Mouse (Mus musculus) liver, embryonic 11.5 days (tissue): ENCODE data around the gene Sort1. TPM values are rescaled to one million over a fixed set of nuclear protein-coding genes. Genes with fewer than 3 reads are reported as not detected.

ENCODE experiments used
- ATAC-seq: fragments of 200-750 bp; cut with Nextera tagmentation; replicated peaks from 2 replicates; pipeline ENCODE4 v1.8.0; 2017; ENCODE audit warnings: moderate number of reproducible peaks, mild to moderate bottlenecking, moderate TSS enrichment, moderate library complexity; ENCODE audit not compliant: low FRiP score
- DNase-seq: peaks from one replicate; pipeline ENCODE4 v3.0.0-alpha.2; 2017; ENCODE audit warnings: low spot score
- H3K27ac ChIP-seq: fragments of 300-500 bp; sonication (generic); 2 replicates; pipeline ENCODE4 v1.5.1; 2014; ENCODE audit warnings: mild to moderate bottlenecking, low read depth, low read length, control low read depth
- H3K27me3 ChIP-seq: fragments of 300-500 bp; sonication (generic); replicated peaks from 2 replicates; pipeline ENCODE4 v1.6.1; 2014; ENCODE audit warnings: low read length, mixed read lengths; ENCODE audit not compliant: control insufficient read depth, insufficient read depth
- H3K36me3 ChIP-seq: fragments of 300-500 bp; sonication (generic); 2 replicates; pipeline ENCODE4 v1.6.1; 2014; ENCODE audit warnings: mild to moderate bottlenecking, low read length, moderate library complexity, mixed read lengths; ENCODE audit not compliant: control insufficient read depth, insufficient read depth
- H3K4me1 ChIP-seq: fragments of 300-500 bp; sonication (generic); replicated peaks from 2 replicates; pipeline ENCODE4 v1.6.1; 2014; ENCODE audit warnings: low read length, mixed read lengths; ENCODE audit not compliant: control insufficient read depth, insufficient read depth
- H3K4me2 ChIP-seq: fragments of 300-500 bp; sonication (generic); 2 replicates; pipeline ENCODE4 v1.6.1; 2014; ENCODE audit warnings: mild to moderate bottlenecking, control low read depth, moderate library complexity
- H3K4me3 ChIP-seq: fragments of 300-500 bp; sonication (generic); 2 replicates; pipeline ENCODE4 v1.5.1; 2014; ENCODE audit warnings: low read depth, low read length, control low read depth
- H3K9ac ChIP-seq: fragments of 300-500 bp; sonication (generic); 2 replicates; pipeline ENCODE4 v1.6.1; 2014; ENCODE audit warnings: low read depth, low read length, control low read depth
- H3K9me3 ChIP-seq: fragments of 300-500 bp; sonication (generic); 2 replicates; pipeline ENCODE4 v1.6.1; 2016; ENCODE audit warnings: low read length, inconsistent platforms, mixed read lengths; ENCODE audit not compliant: control insufficient read depth
- WGBS: fragments of 180-500 bp; shearing (Covaris S2); extraction: QIAGEN DNeasy Blood & Tissue Kit; methylation state at CpG from one replicate; pipeline ENCODE4 v1.1.7; 2014; 5-methylcytosine and 5-hydroxymethylcytosine counted together
- polyA plus RNA-seq: library from polyadenylated mRNA; unstranded; fragments of >200 nt; fragmentation: Nextera tagmentation; extraction: Ambion mirVana; gene quantifications from 2 replicates; pipeline ENCODE4 v1.2.1, GENCODE M21; 2014

Gene Sort1
- polyA plus RNA-seq, 1 experiment from 2014 or later: 11.9 TPM

DNA sequence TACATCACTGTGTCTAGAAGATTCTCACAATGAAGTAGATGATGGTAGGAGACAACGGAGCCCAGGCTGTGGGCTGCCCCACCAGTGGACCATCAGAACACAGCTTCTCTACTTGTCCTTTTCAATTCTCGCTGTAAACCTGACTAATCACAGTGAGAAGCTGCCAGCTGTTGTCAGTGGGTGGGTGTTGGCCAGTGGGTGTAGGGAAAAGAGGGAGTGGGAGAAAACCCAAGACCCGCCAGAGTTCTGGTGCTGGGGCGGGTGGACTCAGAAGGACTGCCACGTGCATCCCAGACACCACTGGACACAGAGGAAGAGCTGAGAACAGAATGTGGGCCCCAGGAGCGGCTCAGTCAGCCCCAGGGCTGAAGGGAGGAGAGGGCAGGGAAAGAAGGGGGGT lies 46.9 kb downstream of the Sort1 start:
- no peak overlapping the region for H3K4me3 ChIP-seq
- H3K27ac ChIP-seq: no peak overlapping the region
- H3K36me3 ChIP-seq: peaks cover 3% of the 10 kb centered on the region
- DNase-seq (no peak), ATAC-seq (no peak)
- no peak overlapping the region for H3K4me2 ChIP-seq
- no peaks in the 10 kb centered on the region for H3K27me3 ChIP-seq
- 88% methylated on average over 6 of the region's 6 CpGs for WGBS
- H3K9me3 ChIP-seq: no peaks in the 10 kb centered on the region
- no peak overlapping the region for H3K9ac ChIP-seq
- no peaks in the 10 kb centered on the region for H3K4me1 ChIP-seq

DNA sequence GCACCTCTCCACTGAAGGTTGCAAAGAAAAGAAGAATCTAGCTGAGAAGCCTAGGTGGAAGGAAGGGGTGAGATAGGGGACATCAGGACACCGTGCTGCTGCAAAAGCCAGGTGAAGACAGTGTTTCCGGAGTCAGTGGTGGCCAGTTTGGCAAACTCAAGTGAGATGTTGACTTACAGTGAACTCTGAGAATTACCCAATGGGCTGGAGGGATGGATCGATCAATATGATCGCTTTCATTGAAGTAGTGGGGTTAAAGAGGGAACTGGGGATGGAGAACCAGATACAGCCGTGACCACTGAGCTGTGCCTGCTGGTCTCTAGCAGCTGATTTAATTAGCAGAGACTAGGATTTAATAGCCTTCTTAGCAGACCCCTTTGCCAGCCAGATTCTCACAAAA lies 53.0 kb downstream of the Sort1 start:
- Histone ChIP-seq H3K36me3 (peaks cover 13% of the 10 kb centered on the region), H3K27ac (no peak overlapping the region), H3K27me3 (no peaks in the 10 kb centered on the region), H3K9me3 (no peaks in the 10 kb centered on the region), H3K4me3 (no peak overlapping the region), H3K4me1 (no peaks in the 10 kb centered on the region), H3K9ac (no peak overlapping the region), H3K4me2 (no peak overlapping the region)
- DNase-seq (no peak), ATAC-seq (no peak)
- 82% methylated on average over 5 of the region's 5 CpGs for WGBS

DNA sequence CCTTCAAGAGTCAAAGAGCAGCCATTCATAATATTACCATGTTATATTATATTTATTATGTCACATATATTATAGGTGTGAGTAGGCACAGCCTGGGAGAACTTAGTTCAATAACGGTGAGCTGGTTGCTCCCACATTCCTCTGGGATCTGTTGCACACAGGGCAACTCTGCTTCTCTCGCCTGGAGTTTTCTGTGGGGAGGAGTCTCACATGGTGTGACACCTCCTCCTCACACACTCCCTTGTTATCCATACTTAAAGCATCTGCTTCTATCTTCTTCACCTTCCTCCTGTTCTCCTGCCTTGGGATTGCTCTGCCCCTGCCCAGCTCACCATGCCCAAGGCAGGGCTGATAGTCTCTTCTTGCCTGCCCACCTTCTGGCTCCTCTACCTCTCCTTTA lies 57.2 kb downstream of the Sort1 start:
- no peak for ATAC-seq
- WGBS: 86% methylated on average over 2 of the region's 2 CpGs

DNA sequence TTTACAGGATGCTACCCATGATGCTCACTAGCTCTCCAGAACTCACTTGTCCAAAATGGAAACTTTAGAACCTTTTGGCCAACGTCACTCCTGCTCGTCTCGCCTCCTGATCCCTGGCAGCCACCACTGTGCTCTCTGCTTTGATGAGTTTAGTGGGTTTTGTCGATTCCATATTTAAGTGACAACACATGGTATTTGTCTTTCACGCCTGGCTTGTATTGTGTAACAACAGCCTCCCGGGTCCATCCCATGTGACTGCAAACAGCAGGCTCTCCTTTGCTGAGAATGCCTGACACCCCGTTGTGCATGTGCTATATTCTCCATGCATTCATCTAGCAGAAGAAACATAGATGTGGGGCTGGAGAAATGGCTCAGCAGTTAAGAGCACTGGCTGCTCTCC lies 58.3 kb downstream of the Sort1 start:
- Histone ChIP-seq H3K27me3 (no peaks in the 10 kb centered on the region), H3K27ac (no peak overlapping the region), H3K4me1 (no peaks in the 10 kb centered on the region), H3K36me3 (peaks cover 10% of the 10 kb centered on the region), H3K4me2 (no peak overlapping the region), H3K9ac (no peak overlapping the region), H3K9me3 (no peaks in the 10 kb centered on the region), H3K4me3 (no peak overlapping the region)
- ATAC-seq (no peak), DNase-seq (no peak)
- WGBS: 87% methylated on average over 7 of the region's 7 CpGs

More for the DNA sequence above, 57.2 kb downstream of the Sort1 start:
- H3K9ac ChIP-seq: no peak overlapping the region
- no peaks in the 10 kb centered on the region for H3K27me3 ChIP-seq
- no peak overlapping the region for H3K27ac ChIP-seq
- no peaks in the 10 kb centered on the region for H3K4me1 ChIP-seq
- no peak overlapping the region for H3K4me2 ChIP-seq
- no peaks in the 10 kb centered on the region for H3K9me3 ChIP-seq
- no peak overlapping the region for H3K4me3 ChIP-seq
- no peak for DNase-seq
- H3K36me3 ChIP-seq: peaks cover 10% of the 10 kb centered on the region

DNA sequence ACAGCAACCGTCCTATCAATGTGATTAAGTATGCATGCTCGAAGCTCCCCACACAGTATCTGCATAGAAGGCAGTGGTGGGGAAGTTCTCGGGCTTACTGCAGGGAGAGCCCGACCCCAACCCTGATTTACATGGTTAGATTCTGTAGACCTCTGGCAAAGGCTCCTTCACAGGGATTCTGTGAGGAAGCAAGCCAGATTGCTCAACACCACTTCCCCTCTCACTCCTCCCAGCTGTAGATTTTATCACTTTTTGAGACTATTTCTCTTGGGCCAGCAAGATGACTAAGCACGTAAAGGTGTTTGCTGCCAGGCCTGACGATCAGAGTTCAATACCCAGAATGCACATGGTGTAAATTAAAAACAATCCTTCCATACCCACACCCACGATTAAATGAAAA lies 62.0 kb downstream of the Sort1 start:
- H3K9me3 ChIP-seq: no peaks in the 10 kb centered on the region
- no peak overlapping the region for H3K4me2 ChIP-seq
- no peak overlapping the region for H3K4me3 ChIP-seq
- H3K27ac ChIP-seq: no peak overlapping the region
- H3K36me3 ChIP-seq: no peaks in the 10 kb centered on the region; the same call in 1 of the 2 replicates
- H3K4me1 ChIP-seq: peaks cover 5% of the 10 kb centered on the region
- no peak overlapping the region for H3K9ac ChIP-seq
- no peak for ATAC-seq
- 66% methylated on average over 7 of the region's 7 CpGs for WGBS
- no peaks in the 10 kb centered on the region for H3K27me3 ChIP-seq
- no peak for DNase-seq

GRCm38 (mm10) chr3:108348376-108348775 lies 64.5 kb downstream of the Sort1 start:
- WGBS: 66% methylated on average over 9 of the region's 9 CpGs
- ATAC-seq: no peak
- Histone ChIP-seq H3K9ac (no peak overlapping the region), H3K36me3 (peaks cover 5% of the 10 kb centered on the region; the same call in 1 of the 2 replicates), H3K4me1 (peaks cover 5% of the 10 kb centered on the region), H3K4me3 (no peak overlapping the region), H3K4me2 (no peak overlapping the region), H3K27me3 (no peaks in the 10 kb centered on the region), H3K9me3 (no peaks in the 10 kb centered on the region), H3K27ac (no peak overlapping the region)
- DNase-seq: no peak

GRCm38 (mm10) chr3:108355245-108355644 lies 71.4 kb downstream of the Sort1 start:
- peaks cover 12% of the 10 kb centered on the region; the same call in 1 of the 2 replicates for H3K36me3 ChIP-seq
- no peak for ATAC-seq

GRCm38 (mm10) chr3:108357051-108357450 lies 73.2 kb downstream of the Sort1 start:
- 89% methylated on average over 10 of the region's 10 CpGs for WGBS
- Histone ChIP-seq H3K27me3 (no peaks in the 10 kb centered on the region), H3K4me1 (peaks cover 8% of the 10 kb centered on the region; the same call in 1 of the 2 replicates), H3K36me3 (peaks cover 7% of the 10 kb centered on the region; the same call in 1 of the 2 replicates), H3K27ac (no peak overlapping the region), H3K4me3 (no peak overlapping the region), H3K9ac (no peak overlapping the region), H3K4me2 (no peak overlapping the region), H3K9me3 (no peaks in the 10 kb centered on the region)
- ATAC-seq (no peak), DNase-seq (no peak)

More at GRCm38 (mm10) chr3:108355245-108355644, 71.4 kb downstream of the Sort1 start:
- no peak overlapping the region for H3K9ac ChIP-seq
- no peak overlapping the region for H3K4me2 ChIP-seq
- H3K9me3 ChIP-seq: no peaks in the 10 kb centered on the region
- H3K4me3 ChIP-seq: no peak overlapping the region
- DNase-seq: no peak
- no peak overlapping the region for H3K27ac ChIP-seq
- no peaks in the 10 kb centered on the region; the same call in 1 of the 2 replicates for H3K4me1 ChIP-seq
- WGBS: 81% methylated on average over 3 of the region's 3 CpGs
- no peaks in the 10 kb centered on the region for H3K27me3 ChIP-seq

DNA sequence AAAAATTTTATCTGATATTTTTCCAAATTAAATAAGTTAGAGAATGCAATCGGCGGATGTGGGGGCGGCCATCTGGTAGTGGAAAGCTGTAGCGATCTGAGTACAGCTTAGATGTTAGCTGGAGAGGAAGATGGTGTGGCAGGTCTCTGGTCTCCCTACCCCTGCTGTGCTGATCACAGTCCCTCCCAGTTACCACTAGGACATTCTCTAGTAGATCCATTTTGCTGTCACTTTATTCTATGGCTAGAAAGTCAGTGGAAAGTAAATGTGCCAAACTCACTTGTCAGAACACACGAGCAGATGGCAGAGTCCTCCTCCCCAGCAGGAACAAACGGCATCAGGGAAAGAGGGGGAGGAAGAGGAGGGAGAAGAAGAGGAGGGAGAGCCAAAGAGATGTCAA lies 74.6 kb downstream of the Sort1 start:
- no peak overlapping the region for H3K27ac ChIP-seq
- H3K36me3 ChIP-seq: peaks cover 7% of the 10 kb centered on the region; the same call in 1 of the 2 replicates
- ATAC-seq: no peak
- no peak overlapping the region for H3K4me2 ChIP-seq
- WGBS: 84% methylated on average over 6 of the region's 6 CpGs
- no peaks in the 10 kb centered on the region for H3K9me3 ChIP-seq
- no peak for DNase-seq
- no peak overlapping the region for H3K4me3 ChIP-seq
- no peak overlapping the region for H3K9ac ChIP-seq
- H3K4me1 ChIP-seq: peaks cover 8% of the 10 kb centered on the region; the same call in 1 of the 2 replicates
- no peaks in the 10 kb centered on the region for H3K27me3 ChIP-seq
